Mouse (Mus musculus): ENCODE measurements around the gene Adat3.

GRCm38 (mm10) chr10:80621940-80622660 is 19.4 kb downstream of the Adat3 start:
- no peak for TF ChIP-seq CTCF (IDR thresholded peaks at IDR 0.05; ENCODE audit: extremely low read depth, insufficient read depth, insufficient read length, insufficient replicate concordance)
- no peak; the same call in 1 of the 2 replicates for TF ChIP-seq POLR2A (IDR thresholded peaks at IDR 0.05; ENCODE audit: low read depth, low read length)

Data from spleen, adult 2 months (tissue).